Mouse (Mus musculus) kidney, postnatal 14 days (tissue): ENCODE results near the gene Cdh8.
"Not testable (repeated sequence)": the region's sequence is repeated elsewhere in the genome, so short reads cannot be mapped to it uniquely, and the experiment has no call there.

Source experiments
- DNase-seq: peaks from one replicate; pipeline ENCODE4 v3.0.0; 2022; ENCODE audit warnings: mixed read lengths

Cdh8 gene

DNA sequence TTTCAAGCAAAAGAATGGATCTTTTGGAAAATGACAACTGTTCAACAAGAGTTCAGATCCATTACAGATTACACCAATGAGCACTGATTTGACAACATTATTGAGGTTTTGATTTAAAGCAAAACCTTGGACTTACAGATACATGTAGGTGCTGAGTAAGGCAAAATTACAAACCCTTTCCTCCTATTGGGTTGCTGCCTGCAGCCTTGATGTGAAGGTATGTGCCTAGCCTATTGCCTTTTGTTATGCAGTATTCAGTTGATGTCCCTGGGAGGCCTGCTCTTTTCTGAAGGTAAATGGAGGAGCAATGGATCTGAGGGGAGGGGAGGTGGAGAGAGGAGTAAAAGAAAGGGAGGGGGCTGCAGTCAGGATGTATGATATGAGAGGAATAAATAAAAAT, 135.9 kb downstream of the Cdh8 start:
- no peak for DNase-seq

DNA sequence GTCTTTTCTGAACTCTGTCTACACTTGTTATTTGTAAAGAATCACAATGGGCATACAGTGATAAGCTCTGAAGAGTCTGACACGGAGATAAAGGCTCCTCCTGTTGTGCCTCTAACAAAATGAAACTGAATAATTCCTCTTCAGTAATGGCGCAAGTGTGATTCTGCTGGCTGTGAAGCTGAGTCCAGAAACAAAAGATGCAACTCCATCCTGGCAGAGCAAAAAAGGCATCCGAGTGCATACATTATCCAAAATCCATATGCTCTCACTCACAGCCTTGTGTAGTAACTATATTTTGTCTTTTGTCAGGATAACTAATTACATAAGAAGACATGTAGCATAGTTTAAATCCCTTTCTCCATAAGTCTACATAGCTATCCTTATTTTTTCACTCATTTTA, 149.1 kb downstream of the Cdh8 start:
- no peak for DNase-seq

DNA sequence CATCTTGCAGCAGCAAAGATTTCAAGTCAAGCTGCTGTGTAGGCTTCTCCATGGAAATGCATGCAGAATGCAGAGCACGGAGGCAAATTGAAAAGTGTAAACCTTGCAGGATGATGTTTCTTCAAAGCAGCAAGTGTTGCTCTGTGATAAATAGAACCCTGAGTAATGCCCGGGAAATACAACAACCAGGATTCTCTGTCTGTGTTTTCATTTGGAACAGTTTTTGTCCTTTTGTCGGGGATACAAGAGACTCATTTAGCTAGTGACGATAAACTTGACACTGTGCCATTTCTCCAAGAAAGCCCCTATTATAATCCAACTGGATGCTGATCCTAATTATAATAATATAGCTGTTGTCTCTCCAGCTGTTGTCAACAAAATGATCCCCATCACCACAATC, 181.9 kb downstream of the Cdh8 start:
- no peak for DNase-seq

DNA sequence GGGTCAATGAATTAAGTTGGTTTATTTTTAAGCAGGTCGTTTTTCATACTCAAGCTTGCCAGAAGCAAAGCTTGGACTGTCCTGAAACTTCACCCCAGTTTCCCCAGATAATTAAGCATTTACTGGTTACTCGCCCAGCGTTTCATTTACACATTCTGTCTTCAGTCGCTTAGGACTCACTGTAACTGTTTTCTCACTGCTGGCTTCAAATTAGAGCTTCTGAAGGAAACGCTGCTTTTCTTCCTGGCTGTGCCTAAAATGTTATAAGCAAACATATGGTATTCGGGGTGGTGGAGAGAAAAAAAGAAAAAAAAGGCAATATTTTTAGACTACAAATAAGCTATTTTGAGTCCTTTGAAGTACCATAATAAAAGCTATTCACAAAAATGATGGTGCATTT, 192.6 kb downstream of the Cdh8 start:
- DNase-seq: no peak

DNA sequence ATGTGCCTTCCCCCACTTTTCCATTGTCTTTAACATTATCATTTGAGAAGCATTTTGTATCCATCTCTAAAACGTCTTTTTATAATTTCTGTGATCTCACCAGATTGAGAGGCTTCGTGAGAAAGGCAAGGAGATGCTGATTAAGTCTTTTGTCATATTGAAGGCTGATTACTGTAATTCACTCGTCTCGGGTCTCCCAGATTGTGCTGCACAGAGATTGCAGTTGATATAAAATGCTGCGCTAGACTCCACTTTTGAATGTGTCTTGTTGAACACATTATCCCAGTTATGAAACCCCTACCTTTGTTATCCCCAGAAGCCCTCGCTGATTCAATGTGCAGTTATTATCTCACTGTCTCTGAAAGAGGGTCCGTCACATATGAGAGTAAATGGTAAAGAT, 211.1 kb downstream of the Cdh8 start:
- no peak for DNase-seq

DNA sequence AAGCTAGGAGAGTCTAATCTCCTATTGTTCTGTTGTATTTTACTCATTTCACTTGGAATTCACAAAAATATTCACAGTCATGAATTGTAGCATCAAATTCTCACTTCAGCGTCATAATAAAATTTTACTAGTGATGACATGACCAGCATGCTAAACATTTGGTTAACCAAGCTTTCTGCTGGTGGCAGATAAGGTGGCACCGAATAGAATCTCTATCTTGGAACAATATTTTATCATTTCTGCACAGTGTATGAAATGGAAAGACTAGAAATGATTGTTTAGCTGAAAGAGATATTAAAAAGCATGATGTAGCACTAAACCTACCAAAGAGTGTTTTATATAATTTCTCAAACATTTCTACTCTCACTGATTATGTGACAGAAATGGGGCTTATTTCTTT, 225.6 kb downstream of the Cdh8 start:
- DNase-seq: no peak

DNA sequence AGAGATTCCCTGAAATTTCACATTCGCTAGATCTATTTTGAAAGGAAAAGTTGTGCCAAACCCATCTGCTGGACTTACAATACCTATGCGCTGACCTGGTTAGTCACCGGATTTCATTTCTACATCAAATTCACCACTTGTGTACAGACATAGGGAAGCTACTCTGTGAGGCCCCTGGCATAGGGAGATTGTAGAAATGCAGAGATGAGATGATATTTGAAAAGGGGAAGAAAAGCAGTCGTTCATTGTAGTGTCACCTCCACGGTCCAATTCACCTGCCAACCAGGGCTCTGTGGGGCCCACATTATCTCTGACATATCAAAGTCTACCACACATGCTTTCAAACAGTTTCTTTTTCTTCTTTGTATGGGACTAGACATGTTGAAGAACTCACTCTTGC, 229.4 kb downstream of the Cdh8 start:
- DNase-seq: no peak

DNA sequence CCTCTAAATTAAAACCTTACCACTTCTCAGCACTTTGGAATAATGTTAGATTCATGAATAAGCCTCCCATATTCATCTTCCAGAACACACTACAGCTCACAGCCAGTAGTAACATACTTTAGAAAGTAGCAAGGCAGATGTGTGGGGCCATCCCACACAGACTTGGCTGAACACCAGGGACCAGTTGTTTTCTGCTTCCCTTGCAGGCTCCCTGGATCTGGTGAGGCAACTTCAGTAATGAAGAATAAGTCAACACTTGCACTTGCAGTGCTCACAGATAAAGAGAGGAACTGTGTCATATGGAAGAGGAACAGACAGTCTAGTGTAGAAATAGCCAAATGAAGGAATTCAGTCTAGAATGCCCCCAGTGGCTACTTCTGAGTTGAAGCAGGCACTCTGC, 232.1 kb downstream of the Cdh8 start:
- DNase-seq: no peak

DNA sequence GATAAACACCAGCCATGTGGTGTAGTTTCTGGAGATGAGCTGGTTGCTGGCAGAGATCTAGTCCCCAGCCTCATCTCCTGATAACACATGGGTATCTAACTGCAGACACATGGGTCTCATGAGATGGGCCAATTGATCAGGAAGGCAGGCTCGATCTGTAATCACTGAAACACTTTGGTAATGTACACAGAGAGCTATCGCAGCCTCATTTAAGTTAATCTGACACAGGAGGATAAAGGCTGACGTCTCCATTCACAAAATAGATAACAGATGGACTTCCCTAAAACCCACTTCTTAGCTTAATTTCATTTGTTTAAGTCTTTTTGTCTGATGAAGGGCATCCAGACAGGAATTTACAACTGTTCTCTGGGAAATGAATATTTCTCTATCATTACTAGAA, 249.3 kb downstream of the Cdh8 start:
- DNase-seq: no peak

DNA sequence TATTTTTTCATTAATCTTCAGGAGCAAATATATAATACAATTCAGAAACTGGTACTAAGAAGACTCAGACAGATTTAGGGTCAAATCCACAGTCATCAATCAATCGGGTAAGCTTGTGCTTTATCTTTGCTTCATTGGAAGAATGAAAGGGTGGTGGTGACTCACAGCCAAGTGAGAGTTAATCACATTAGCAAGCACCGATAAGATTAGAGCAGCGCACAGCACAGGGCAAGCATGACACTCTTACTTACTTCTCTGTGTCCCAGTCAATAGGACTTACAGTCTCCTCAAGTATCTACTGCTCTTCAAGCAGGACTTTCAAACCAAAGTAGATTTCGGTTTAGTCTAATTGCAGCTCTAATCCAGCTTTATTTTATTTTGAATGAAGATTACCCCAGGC, 254.6 kb downstream of the Cdh8 start:
- no peak for DNase-seq

DNA sequence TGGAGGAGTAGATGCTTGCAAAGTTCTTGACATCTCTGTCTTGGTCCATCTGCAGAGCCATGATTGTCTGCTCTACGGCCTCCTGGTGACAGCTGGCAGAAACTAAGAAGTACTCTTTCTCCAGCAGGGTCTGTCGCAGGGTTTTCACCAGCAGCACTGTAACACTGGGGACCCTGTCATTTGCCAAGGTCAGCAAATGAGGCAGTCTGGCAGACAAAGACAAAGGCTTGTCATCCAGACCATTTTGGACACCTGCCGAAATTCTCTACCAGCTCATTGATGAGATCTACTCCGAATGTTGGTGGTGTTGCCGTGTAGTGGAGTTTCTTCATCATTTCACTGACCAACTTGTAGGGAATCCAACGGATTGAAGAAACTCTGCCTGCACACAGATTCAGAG, 270.8 kb downstream of the Cdh8 start:
- DNase-seq: no peak

DNA sequence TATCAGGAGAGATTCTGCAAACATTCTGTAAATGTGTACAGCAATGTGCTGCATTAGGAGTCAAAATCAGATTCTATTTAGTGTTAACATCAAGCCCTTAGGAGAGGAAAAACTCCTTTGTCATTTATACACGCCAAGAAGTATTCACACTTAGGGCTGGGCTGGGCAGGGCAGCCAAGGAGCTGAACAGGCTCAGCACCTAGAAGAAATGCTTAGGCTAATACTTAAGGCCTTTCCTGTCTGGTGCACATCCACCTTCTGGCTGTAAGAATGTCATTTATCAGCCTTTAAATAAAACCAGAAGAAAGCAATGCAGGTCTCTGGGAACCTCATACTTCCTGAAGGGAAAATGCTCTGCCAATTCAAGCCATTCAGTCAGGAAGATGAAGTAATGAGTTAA, 271.5 kb downstream of the Cdh8 start:
- not testable (repeated sequence) for DNase-seq

DNA sequence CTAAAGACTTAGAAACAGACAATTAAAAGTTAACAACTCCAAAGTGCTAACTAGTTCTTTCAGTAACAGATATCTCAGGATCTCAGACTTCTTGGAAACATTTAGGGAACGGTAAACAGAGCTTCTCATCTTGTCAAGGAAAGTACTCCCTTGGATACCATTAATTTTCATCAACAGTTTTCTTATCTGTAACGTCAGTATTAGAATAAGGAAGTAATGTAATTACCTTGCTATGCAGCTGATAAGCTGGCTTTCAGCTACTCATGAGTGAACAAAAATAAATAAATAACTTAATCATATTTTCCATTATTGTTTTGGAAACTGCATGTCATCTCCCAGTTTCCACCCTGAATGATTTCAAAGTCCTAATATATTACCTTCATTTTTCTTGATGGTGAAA, 317.8 kb downstream of the Cdh8 start:
- DNase-seq: no peak

DNA sequence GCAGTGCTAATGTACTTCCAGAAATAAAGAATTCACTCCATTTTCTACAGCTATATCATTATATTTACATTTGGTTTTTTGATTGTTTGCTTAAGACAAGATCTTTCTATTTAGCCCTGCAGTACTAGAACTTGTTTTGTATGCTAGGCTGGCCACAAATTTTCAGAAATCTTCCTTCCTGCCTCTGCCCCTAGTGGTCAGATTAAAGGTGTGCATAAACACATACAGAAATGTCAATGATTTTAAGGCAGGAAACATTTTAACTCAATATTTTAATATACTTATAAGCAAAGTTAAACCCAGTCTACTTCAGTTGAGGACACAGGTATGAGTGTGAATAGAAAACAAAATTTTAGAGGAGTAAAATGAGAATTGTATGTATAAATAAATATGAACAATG, 364.9 kb downstream of the Cdh8 start:
- DNase-seq: no peak

DNA sequence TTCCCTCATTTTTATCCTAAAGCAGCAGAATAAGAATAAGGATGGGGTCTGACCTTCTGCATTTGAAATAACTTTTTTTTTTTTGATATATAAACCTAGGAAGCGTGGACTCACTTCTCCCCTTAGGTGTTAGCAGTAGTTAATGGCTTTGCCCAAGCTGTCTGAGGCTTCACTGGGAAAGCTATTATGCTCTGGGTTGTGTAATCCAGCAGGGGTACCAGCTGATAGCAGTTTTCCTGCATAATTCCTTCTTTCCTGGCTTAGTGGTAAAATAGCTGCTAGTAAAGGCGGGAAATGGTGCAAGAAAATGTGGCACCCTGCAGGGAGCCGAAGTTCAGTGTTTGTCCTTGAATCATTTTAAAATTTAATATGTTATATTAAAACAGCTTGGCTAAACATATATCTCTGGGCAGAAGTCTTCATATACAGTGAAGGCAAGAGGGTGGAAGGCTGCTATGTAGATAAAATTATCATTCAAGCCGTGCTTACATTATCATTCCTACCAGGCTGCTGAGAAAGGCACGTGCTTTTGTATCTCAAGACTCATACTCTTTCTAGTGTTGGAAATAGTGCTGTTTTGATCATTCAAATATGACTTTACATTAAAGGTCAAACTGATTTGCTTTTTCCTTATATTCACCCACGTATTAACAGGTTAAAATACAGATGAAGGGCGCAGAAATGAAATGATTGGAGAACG, 367.5 kb downstream of the Cdh8 start:
- DNase-seq: no peak

DNA sequence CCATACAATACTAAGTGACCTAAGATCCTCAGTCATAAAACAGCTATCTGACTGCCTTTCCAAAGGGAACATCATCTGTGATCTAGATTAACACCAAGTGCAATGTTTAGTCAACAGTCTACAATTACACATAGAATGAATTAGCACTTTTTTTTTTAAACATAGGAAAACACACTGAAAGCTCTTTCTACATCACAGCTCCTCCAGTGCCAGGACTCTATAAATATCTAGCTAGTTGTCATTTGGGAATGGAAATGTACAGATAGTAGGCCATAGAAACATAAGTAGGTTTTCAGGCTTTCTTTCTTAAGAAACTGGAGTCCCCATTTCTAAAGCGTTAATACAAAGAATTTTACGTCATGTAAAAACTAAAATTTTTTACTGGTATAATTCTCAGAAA, 375.8 kb downstream of the Cdh8 start:
- no peak for DNase-seq

DNA sequence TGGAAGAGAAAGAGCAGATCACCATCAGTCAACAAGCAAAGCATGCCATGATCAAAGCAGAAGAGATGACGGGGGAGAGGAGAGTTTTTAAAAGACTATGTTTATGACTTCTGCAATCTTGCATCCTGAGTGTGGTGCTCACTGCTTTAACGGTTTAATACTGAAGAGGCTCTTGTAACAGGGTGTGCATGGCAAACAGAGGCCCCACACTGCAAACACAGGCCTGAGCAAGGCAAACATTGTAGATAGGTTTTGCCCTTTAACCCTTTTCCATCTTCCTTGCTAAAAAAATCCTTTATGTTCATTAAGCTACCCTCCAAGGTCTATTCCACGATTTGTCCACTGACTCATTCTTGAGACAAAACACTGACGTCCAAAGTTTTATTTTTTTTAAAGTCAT, 385.2 kb downstream of the Cdh8 start:
- DNase-seq: no peak
